Comparison of ENCODE assay signal across 15 mouse cellular contexts in the genomic region with DNA sequence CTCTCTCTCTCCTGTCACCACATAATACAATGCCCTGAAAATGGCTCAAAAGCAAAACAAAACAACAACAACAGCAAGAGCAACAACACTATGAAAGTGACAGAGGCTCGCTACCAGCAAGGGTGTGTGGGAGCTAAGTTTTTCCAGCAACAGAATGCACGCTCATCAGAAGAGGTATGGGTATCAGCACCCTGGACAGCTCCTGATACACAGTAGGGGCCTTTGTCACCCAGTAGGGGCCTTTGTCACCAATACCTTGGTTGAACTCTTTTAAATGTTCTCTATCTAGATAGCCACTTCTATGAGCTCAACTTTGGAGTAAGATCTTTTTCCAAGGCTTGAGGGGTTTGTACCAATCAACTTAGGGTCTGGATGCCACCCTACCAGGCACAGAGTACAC.
DNase-seq lines count a peak whose midpoint lies in the region; TF ChIP-seq lines count a peak whose summit lies in the region.
"Had no signal": no experiment of that assay in that cellular context is flagged by ENCODE, and none has a peak within 500 bp of the region (broad histone marks: within the 10 kb centered on the region; RNA-seq: fewer than 3 reads in every experiment).

No protein-coding gene starts in this region.

- TF ChIP-seq EP300 in heart, adult 2 months (IDR thresholded peaks at IDR 0.05; ENCODE audit: insufficient read depth, low read depth, low read length) = 0 out of 2 replicates have a peak, but pooled peaks have one; percentile 6

- H3K4me1 ChIP-seq in heart, adult 2 months (ENCODE audit: control insufficient read depth, insufficient read depth, low read length) = peaks cover 17% of the 10 kb centered on the region
- peaks cover 36% of the 10 kb centered on the region for H3K4me1 ChIP-seq in heart, embryonic 10.5 days

- intact Hi-C loops in heart, adult 2 months (cut with DNase I) = no loop called here
- intact Hi-C loops in left cerebral cortex, postnatal 25 days (cut with DNase I) = no loop called here

- no peaks in the 10 kb centered on the region for H3K79me2 ChIP-seq in heart, adult 2 months (replicated peaks; ENCODE audit: control insufficient read depth, insufficient read depth, low read length)

- TF ChIP-seq POLR2A in heart, adult 2 months (IDR thresholded peaks at IDR 0.05; ENCODE audit: insufficient read depth, low read depth, low read length) = no peak

- peak overlapping the region; percentile 41 for H3K4me3 ChIP-seq in heart, adult 2 months
- H3K4me3 ChIP-seq in heart, embryonic 10.5 days = no peak overlapping the region
- H3K4me3 ChIP-seq: embryonic facial prominence, embryonic 12.5 days; forebrain, embryonic 15.5 days; heart, embryonic 15.5 days; hindbrain, embryonic 15.5 days had no signal

- peaks cover 44% of the 10 kb centered on the region for H3K36me3 ChIP-seq in heart, adult 2 months (ENCODE audit: control insufficient read depth, insufficient read depth, low read length)
- peaks cover 21% of the 10 kb centered on the region; the same call in 1 of the 2 replicates for H3K36me3 ChIP-seq in heart, embryonic 10.5 days
- H3K36me3 ChIP-seq: embryonic facial prominence, embryonic 12.5 days; forebrain, embryonic 15.5 days had no signal

- H3K9me3 ChIP-seq in heart, embryonic 10.5 days = no peaks in the 10 kb centered on the region
- H3K9me3 ChIP-seq: embryonic facial prominence, embryonic 12.5 days; forebrain, embryonic 15.5 days; heart, embryonic 15.5 days; hindbrain, embryonic 15.5 days had no signal

- 69% methylated on average over 2 of the region's 2 CpGs for WGBS in heart, adult 2 months
- WGBS in heart, embryonic 10.5 days = 77% methylated on average over 2 of the region's 2 CpGs

- no peak for TF ChIP-seq CTCF in heart, adult 2 months (IDR thresholded peaks at IDR 0.05)

- peak overlapping the region; percentile 89 for H3K27ac ChIP-seq in heart, adult 2 months
- no peak overlapping the region for H3K27ac ChIP-seq in heart, embryonic 10.5 days
- H3K27ac ChIP-seq: embryonic facial prominence, embryonic 12.5 days; forebrain, embryonic 15.5 days; heart, embryonic 15.5 days; hindbrain, embryonic 15.5 days had no signal

- no peak for DNase-seq in heart, adult 2 months
- DNase-seq in heart, embryonic 10.5 days (ENCODE audit: low spot score) = no peak
- peak; percentile 45 for DNase-seq in thymus, postnatal 4 days
- DNase-seq in thymus, postnatal 10 days (ENCODE audit: low spot score in 2 of 2) = no peak
- DNase-seq in ZHBTc4 (ENCODE audit: low read depth, low spot score) = peak; percentile 52
- no peak for DNase-seq in left cerebral cortex, postnatal 25 days (ENCODE audit: low spot score in 2 of 2)
- DNase-seq: adrenal gland, postnatal 10 days; cerebellum, adult 11 months; cerebellum, adult 8-10 months; cerebellum, postnatal 25 days; gastrocnemius, postnatal 10 days had no signal

- H3K9ac ChIP-seq in heart, adult 2 months (ENCODE audit: low read depth, low read length) = peak overlapping the region; percentile 70
- H3K9ac ChIP-seq: embryonic facial prominence, embryonic 12.5 days; forebrain, embryonic 15.5 days; heart, embryonic 15.5 days; hindbrain, embryonic 15.5 days had no signal

- H3K27me3 ChIP-seq in heart, adult 2 months (ENCODE audit: control insufficient read depth, insufficient read depth, low read length) = no peaks in the 10 kb centered on the region
- H3K27me3 ChIP-seq in heart, embryonic 10.5 days (ENCODE audit: insufficient read depth, poor library complexity, severe bottlenecking) = no peaks in the 10 kb centered on the region
- H3K27me3 ChIP-seq: embryonic facial prominence, embryonic 12.5 days; forebrain, embryonic 15.5 days; heart, embryonic 15.5 days; hindbrain, embryonic 15.5 days had no signal

Comparison
In these comparisons a context has a peak if more than half of its experiments do, and no peak if none do; other contexts are left out.
1. DNase-seq: peak in thymus, postnatal 4 days (single experiment) and ZHBTc4 (single experiment); none in heart, adult 2 months (0 of 2), heart, embryonic 10.5 days (single experiment), thymus, postnatal 10 days (0 of 2) and left cerebral cortex, postnatal 25 days (0 of 2).